22 mouse cellular contexts compared by ENCODE assay signal in the genomic region with DNA sequence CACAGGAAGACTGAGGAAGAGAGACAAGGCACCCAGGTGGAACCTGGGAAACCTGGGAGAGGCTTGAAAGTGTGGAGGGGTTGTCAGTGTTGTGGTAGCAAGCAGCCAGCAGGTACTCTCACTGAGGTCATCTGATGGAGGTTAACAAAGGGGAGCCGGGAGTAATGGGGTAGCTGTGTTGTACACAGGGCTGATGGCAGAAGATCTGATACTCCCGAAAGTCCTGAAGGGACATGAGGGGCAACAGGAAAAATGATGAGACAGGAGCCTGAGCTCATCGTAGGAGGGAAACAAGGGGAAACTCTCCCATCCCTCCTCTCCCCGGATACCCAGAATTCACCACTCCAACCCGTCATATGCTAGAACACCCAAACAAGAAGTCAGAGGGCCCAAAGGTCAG.
DNase-seq lines count a peak whose midpoint lies in the region; ATAC-seq lines count a peak whose summit lies in the region.
"Had no signal": no experiment of that assay in that cellular context is flagged by ENCODE, and none has a peak within 500 bp of the region (broad histone marks: within the 10 kb centered on the region; RNA-seq: fewer than 3 reads in every experiment).

No protein-coding gene starts in this region.

- no peaks in the 10 kb centered on the region for H3K9me3 ChIP-seq in midbrain, embryonic 11.5 days (ENCODE audit: control insufficient read depth, low read length)
- H3K9me3 ChIP-seq in midbrain, embryonic 16.5 days (replicated peaks; ENCODE audit: control insufficient read depth, low read length, poor library complexity, severe bottlenecking) = no peaks in the 10 kb centered on the region
- H3K9me3 ChIP-seq: embryonic facial prominence, embryonic 12.5 days; embryonic facial prominence, embryonic 15.5 days; hindbrain, embryonic 10.5 days; hindbrain, embryonic 13.5 days had no signal

- no peak overlapping the region for H3K27ac ChIP-seq in midbrain, embryonic 11.5 days (ENCODE audit: low read depth, low read length)
- H3K27ac ChIP-seq in midbrain, embryonic 16.5 days (ENCODE audit: low read length) = no peak overlapping the region
- H3K27ac ChIP-seq: embryonic facial prominence, embryonic 12.5 days; embryonic facial prominence, embryonic 15.5 days; gastrocnemius, adult 2 months; hindbrain, embryonic 13.5 days had no signal

- peak; percentile 1 for DNase-seq in kidney, postnatal 10 days
- DNase-seq in kidney, postnatal 4 days = no peak
- DNase-seq in midbrain, embryonic 11.5 days (ENCODE audit: low spot score, missing footprints) = peak; percentile 51
- DNase-seq in right cerebral cortex, postnatal 4 days = peak; percentile 1
- DNase-seq in right cerebral cortex, adult 18-20 months = no peak
- DNase-seq: adrenal gland, adult 2 months; adrenal gland, postnatal 14 days; cerebellum, adult 11 months; cerebellum, adult 2 months; cerebellum, adult 9-11 months; gastrocnemius, adult 2 months; gastrocnemius, postnatal 14 days; heart, adult 18-20 months had no signal

- no peak overlapping the region for H3K9ac ChIP-seq in midbrain, embryonic 11.5 days (ENCODE audit: low read length)
- H3K9ac ChIP-seq in midbrain, embryonic 16.5 days (ENCODE audit: low read depth, low read length) = no peak overlapping the region
- H3K9ac ChIP-seq: embryonic facial prominence, embryonic 12.5 days; embryonic facial prominence, embryonic 15.5 days; forebrain, postnatal 0 days; hindbrain, embryonic 13.5 days had no signal

- ATAC-seq in midbrain, embryonic 11.5 days (ENCODE audit: low FRiP score) = no peak
- ATAC-seq in midbrain, embryonic 16.5 days = no peak
- ATAC-seq: CD4-positive, CD25-positive, alpha-beta regulatory T cell, adult 4 months; forebrain, embryonic 14.5 days; forebrain, postnatal 0 days; hindbrain, embryonic 16.5 days had no signal

- no peak overlapping the region for H3K4me2 ChIP-seq in midbrain, embryonic 11.5 days
- no peak overlapping the region for H3K4me2 ChIP-seq in midbrain, embryonic 16.5 days (ENCODE audit: low read length)
- H3K4me2 ChIP-seq: embryonic facial prominence, embryonic 12.5 days; embryonic facial prominence, embryonic 15.5 days; hindbrain, embryonic 13.5 days had no signal

- no peaks in the 10 kb centered on the region for H3K36me3 ChIP-seq in midbrain, embryonic 11.5 days (ENCODE audit: control insufficient read depth, insufficient read depth, low read length)
- no peaks in the 10 kb centered on the region for H3K36me3 ChIP-seq in midbrain, embryonic 16.5 days (ENCODE audit: control insufficient read depth, insufficient read depth, low read length)
- H3K36me3 ChIP-seq: embryonic facial prominence, embryonic 12.5 days; embryonic facial prominence, embryonic 15.5 days; hindbrain, embryonic 10.5 days; hindbrain, embryonic 13.5 days had no signal

- 93% methylated on average over 5 of the region's 5 CpGs for WGBS in midbrain, embryonic 11.5 days
- WGBS in midbrain, embryonic 16.5 days = 90% methylated on average over 5 of the region's 5 CpGs

- H3K4me3 ChIP-seq in midbrain, embryonic 11.5 days (ENCODE audit: low read depth, low read length) = no peak overlapping the region
- no peak overlapping the region for H3K4me3 ChIP-seq in midbrain, embryonic 16.5 days (ENCODE audit: low read depth, low read length)
- H3K4me3 ChIP-seq: embryonic facial prominence, embryonic 12.5 days; embryonic facial prominence, embryonic 15.5 days; gastrocnemius, adult 2 months; hindbrain, embryonic 10.5 days; hindbrain, embryonic 13.5 days had no signal

- H3K27me3 ChIP-seq in midbrain, embryonic 11.5 days (ENCODE audit: control insufficient read depth, insufficient read depth, low read length) = no peaks in the 10 kb centered on the region
- no peaks in the 10 kb centered on the region; the same call in 1 of the 2 replicates for H3K27me3 ChIP-seq in midbrain, embryonic 16.5 days (ENCODE audit: control insufficient read depth, insufficient read depth, low read depth, low read length)
- H3K27me3 ChIP-seq: embryonic facial prominence, embryonic 12.5 days; embryonic facial prominence, embryonic 15.5 days; hindbrain, embryonic 13.5 days had no signal

- H3K4me1 ChIP-seq in midbrain, embryonic 11.5 days (ENCODE audit: control insufficient read depth, insufficient read depth, low read length) = peaks cover 4% of the 10 kb centered on the region
- H3K4me1 ChIP-seq in midbrain, embryonic 16.5 days (ENCODE audit: control insufficient read depth, insufficient read depth, low read length) = no peaks in the 10 kb centered on the region
- H3K4me1 ChIP-seq: embryonic facial prominence, embryonic 12.5 days; embryonic facial prominence, embryonic 15.5 days had no signal

Comparison
In these comparisons a context has a peak if more than half of its experiments do, and no peak if none do; other contexts are left out.
1. DNase-seq: peak in kidney, postnatal 10 days (single experiment), midbrain, embryonic 11.5 days (single experiment) and right cerebral cortex, postnatal 4 days (single experiment); none in kidney, postnatal 4 days (0 of 2) and right cerebral cortex, adult 18-20 months (single experiment).